Mouse (Mus musculus): ENCODE measurements around the gene Fbxw7.

Fbxw7 gene

DNA sequence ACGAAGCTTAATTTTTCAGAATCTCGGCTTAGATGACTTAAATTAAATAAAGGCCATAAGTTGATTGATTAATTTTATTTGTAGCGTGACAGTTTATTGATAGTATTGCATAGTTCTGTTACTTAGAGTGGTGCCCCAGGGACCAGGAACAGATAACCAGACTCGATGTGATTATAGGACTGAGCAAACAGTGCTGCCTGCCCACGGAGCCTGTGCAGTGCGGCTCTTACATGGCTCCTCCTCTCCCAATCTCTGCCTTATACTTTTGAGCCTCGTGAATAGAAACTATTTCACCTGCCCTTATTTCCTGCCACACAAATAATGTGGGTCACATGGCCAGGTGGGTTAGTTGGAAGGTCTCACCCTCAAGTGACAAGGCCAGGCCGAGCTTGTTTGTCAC, 82.9 kb downstream of the Fbxw7 start:
- DNase-seq = no peak

DNA sequence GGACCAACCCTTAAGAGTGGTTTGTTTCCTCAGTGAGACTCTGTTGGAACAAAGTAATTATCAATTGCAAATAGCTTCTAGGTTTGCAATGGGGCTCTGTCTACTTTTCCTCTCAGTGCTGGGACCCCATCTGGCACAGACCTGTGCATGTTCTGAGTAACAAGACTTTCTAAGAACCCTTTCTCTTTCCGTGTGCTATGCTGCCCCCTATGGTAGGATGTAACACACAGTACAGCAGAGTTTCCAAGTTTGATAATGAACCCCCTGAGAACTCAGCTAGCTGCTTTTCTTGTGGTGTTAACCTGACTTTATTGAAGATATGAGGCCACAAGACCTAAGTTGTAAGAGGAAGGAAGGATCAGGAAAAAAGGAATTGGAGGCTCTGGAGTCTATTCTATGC, 91.5 kb downstream of the Fbxw7 start:
- peak in 1 of 2 experiments; percentile 26 for DNase-seq

DNA sequence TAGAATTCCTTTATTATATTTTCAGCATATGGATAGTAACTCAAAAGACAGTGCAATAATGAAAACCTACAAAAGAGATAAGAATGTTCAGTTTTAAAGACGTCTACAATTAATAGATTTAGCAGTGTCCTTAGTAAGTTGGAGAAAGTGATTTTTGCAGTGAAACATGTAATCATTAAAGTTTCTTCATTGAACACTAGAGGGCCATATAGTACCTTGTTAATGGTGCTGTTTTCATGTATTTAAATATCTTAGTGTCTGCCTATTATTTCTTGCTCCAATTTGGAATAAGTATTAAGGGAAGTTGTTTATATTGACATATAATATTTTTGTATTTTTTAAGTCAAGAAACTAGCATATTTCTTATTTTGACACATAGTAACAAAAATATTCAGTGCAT, 99.2 kb downstream of the Fbxw7 start:
- no peak for DNase-seq

DNA sequence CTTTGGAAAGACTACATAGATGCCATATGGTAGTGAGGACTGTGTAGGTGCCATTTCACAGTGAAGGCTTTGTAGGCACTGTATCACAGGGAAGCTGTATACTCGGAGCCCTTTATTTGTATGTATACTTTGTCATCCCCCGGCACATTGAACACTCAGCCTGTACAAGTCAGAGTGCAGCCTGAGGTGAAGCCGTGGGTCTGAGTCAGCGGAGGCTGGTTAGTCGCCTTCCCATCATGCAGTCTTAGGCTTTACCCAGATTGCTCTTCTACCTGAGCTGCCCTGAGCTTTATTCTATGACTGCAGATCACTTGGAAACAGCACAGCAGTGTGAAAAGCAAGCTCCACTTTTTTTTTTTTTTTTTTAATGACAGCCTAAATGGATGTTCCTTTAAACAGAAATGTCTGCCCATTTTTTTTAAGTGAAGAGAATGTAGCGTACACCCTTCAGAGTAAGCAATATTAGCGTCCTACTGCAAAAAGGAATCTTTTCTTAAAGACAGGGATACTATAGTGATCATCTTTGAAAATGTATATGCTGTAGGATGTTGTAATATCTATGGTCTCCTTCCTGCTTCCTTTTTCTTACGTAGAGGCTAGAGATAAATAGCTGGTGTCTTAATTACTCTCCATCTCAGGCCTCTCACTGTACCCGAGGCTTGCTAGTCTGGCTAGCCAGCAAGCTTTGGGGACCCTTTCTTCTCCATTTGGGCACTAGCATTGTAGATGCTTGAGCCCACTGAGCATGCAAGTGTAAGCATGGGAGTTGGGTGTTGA, 103.0 kb downstream of the Fbxw7 start:
- no peak for DNase-seq

DNA sequence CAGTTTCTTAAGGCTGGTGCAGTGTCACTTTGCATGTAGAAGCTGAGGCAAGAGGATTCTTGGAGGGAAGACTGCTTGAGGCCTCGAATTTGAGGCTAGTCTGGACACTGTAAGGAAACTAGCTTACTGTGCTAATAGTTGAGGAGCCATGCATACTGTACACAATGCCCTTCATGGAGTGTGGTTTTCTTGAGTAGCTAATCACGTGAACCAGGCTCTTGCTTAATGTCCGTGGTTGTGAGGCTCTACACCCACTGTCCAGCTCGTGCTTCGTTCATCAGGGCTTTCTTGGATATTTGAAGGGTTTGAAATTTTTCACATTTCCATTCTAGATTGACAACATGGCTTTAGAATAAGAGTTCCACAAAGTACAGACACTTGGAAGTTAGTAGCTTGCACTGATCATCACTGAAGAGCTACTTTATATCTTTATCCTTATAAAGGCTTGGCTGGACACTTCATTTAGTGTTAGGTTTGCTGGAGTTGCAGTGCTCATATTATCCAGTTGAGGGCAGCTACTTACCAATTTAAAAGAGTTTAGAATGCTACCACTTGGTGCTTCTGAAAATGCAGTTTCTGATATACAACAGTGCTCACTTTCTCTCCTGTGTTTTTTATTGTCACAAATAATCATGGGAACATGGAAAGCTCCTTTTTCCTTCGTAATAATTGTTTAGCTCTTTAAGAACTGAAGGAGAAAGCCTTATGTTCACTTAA, 106.8 kb downstream of the Fbxw7 start:
- DNase-seq = peak in 1 of 2 experiments; percentile 32

DNA sequence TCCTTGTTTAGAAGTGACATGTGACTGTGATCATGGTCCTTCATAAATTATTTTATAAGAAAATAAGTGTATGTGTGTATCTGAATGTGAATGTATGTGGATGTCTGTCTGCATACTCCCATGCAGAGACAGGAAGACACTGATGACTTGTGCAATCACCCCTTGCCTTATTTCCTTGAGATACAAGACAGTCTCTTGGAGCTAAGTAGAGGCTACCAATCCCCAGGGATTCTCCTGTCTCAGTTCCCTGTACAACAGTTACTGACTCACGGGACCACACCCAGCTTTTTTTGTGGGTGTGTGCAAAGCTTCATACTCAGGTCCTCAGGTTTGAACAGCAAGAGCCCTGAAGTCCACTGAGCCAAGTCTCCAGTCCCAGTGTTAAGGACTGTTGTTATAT, 108.2 kb downstream of the Fbxw7 start:
- DNase-seq = no peak

DNA sequence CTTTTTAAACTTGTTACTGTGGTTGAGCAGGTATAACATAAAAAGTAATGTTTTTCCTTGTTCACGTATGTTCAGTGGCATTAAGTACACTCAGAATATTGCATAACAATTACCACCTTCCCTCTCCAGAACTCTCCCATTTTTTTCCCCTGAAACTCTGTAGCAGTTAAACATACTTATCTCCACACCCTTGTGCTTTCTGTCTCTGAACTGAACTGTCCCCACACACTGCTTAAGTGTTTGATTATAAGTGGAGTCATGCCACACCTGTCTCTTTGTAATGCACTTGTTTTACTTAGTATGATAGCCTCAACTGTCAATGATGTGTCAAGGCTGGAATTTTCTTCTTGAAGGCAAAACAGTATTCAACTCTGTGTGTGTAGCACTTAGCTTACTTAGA, 108.6 kb downstream of the Fbxw7 start:
- DNase-seq = no peak

DNA sequence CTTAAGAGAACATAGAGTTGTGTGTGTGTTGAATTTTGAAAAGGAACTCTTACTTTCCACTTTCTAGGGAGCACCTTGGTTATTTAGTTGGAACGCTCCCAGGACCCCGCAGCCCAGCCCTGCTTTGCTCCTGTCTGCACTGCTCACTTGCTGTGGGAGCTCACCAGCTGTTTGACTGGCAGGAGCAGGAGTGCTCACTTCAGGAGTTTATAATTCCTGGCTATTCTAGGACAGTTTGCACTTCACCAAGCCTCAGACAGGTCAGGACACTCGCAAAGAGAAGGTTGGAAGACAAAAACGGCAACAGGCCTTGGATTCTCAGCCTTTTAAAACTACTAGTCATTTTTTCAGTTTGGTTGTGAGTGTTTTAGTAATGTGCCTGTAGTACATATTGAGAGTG, 110.2 kb downstream of the Fbxw7 start:
- no peak for DNase-seq

DNA sequence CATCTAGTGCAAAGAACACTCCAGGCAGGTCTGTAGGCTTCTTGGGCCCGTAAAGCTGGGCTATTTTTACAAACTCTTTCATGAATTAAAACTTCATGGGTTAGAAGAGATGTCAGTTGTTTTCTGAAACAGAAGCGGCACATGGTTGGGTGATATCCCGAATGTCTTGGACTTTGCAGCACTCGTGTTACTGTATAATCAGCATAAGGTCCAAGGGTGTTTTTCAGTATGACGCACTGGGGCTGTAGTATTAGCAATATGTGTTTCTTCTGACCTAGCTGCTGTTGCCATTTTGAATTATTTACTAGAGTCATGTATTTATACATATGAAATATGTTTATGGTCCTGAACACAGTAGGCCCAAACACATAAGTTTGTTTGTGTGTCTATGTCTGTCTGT, 111.1 kb downstream of the Fbxw7 start:
- no peak for DNase-seq

DNA sequence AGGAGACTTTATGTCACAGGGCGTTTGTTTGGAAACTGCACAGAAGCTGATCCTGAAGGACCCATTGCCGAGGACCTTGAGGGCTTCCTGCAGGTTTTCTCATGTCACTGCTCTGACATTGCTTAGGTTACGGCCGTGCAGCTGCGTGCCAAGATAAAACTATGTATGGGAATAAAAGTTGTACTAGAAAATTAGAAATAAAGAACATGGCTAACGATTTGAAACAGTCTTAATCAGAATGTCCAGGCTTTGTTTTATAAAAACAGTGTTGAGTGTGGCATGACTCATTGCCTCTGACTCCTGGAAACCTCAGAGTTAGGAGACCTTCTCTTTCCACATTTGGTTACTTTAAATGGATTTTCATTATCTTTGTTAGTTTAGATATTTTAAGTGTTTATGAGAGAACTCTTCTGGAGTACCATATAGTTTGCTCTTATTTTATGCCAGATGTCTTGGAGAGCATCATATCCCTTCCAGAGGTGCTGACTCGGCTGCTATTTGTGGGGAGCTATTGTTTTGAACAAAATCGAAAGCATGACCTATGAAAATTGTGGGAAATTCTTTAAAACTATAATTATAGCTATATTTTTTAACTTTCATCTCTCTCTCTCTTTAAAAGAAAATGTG, 112.2 kb downstream of the Fbxw7 start:
- no peak for DNase-seq

DNA sequence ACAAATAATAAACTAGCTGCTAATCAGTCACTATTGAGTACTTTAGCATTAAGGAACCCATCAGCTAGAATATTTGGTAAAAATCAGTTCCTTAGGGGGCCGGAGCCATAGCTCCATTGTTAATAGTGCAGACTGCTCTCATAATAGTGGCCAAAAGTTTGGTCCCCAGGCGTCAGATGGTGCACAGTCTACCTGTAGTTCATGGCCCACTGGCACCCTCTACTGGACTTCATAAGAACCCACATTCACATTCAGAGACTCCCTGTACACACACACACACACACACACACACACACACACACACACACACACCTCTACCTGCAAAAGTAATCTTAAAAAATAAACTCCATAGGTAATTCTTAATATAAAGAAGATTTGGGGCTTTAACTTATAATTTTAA, 112.8 kb downstream of the Fbxw7 start:
- DNase-seq = no peak

DNA sequence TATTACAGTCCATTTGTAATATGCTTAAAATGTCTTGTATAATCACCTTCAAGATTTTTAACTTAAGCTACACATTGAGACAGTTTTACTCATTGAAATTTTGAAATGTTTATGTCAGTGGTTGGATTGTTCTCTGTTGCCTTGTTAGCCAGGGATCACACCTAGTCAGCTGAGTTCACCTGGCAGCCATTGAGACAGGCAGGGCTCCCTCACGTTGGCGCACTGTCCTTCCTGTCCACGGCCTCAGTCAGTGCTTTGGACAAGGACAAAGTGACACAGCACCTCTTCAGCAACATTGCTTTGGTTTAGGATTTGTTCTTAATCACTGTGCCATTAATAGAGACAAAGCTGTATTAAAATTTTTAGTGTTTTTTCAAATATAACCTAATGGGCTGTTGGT, 114.1 kb downstream of the Fbxw7 start:
- no peak for DNase-seq

DNA sequence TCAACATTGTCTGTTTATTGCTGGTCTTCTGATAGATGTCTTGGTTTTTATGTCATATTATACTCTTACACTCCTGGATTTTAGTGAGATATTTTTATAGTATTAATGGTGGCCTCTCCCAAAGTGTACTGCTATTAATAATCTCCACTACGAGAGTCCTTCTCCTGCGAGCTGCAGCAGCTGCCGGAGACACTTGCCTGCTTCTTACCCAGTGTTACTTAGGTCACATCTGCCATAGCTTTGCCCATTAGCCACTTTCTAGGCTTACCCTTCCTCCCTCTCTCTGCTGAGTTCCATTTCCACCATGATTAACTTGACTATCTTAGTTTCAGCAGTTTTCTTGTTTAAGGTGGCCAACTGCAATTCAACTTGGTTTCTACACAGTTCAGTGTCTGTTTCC, 115.6 kb downstream of the Fbxw7 start:
- DNase-seq = no peak

DNA sequence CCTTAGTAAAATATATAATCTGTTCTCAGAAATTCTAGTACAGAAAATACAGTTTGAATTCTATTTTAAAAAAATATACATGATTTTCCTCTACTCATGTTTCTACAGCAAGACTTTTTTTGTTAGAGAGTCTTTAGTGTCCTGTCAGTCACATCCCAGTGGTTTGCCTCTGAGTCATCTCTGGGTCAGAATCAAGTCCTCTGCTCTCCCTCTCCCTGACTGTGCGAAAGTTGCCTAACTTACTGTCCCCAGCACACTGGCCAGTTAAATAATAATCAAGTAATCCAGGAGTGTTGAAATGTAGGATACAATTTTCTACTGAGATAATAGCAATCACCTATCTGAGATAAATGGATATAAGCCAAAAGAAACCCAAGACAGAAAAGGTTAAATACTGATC, 120.7 kb downstream of the Fbxw7 start:
- DNase-seq = no peak

DNA sequence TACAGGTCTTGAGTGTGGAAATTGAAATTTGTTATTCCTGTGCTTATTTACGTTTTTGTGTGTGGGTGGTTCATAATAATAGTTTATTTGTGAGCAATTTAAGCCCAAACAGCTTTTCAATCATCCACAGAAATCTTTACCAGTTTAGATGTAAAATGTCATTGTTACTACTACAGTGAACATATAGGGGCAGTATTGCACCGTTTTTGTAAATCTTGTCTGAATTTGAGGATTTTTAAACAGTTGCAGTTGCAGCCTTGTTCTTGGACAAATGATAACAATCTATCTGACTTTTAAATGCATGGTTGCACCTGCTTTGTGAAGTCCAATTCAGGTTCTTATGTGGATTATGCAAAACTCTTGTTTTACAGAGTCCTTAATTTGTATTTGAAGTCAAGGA, 121.2 kb downstream of the Fbxw7 start:
- DNase-seq = no peak

DNA sequence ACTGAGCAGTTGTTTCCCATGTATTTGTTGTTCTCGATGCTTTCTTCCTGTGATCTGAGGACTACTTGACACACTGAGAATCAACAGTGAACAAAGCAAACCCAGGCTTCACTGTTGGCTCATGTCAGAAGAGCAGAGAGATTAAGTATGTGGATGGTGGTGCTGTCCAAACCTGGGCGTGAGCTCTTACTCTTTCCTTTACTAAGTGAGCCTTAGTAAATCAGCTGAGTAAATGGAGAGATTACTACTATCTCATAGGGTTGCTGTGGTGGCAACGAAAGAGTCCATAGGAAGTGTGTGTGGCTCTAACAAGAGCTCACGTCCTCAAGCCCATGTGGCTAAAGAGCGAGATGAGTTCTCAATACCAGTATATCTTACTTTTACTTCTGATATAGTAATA, 121.9 kb downstream of the Fbxw7 start:
- no peak for DNase-seq

DNA sequence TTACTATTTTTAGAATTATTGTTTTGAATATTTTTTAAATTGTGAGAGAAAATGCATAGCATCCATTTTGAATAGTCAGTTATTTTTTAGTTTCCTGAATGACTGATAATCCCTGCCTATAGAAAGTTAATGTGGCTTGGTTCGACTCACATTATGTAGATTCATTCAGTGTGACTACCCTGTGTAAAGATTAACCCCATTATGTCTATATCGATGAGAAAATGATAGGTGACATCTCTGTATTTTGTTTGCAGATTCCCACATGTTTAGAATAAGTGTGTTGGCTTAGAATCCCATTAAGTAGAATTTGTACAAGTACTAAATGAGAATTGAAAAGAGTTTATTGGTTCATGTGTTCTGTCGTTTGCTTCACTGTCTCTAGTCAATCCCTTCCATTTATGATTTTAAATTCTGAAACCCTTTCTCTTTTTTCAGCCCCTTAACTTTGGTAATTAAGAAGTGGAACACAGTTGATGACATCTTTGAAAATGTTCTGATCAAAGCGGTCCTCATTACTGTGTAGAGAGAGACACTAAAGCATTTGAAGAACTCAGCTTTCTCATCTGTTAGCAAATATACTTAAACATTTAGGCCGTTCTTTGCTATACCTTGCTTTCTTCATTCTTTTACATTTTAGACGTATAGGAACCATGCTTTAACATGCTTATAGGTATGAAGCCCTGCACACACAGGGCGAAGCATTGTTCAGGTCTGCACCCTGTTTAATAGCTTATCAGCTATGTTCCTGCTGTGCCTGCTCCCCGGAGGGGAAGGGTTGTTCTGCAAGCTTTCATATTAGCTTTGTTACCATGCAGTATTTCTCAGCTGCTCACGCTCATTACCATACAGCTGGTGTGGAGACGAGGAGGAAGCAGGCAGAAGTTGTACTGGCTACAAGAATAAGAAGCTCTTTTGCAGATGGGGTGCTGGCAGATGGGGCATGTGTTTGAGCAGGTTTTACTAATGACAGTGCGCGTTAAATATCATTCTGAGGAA, 122.6 kb downstream of the Fbxw7 start:
- no peak for DNase-seq

DNA sequence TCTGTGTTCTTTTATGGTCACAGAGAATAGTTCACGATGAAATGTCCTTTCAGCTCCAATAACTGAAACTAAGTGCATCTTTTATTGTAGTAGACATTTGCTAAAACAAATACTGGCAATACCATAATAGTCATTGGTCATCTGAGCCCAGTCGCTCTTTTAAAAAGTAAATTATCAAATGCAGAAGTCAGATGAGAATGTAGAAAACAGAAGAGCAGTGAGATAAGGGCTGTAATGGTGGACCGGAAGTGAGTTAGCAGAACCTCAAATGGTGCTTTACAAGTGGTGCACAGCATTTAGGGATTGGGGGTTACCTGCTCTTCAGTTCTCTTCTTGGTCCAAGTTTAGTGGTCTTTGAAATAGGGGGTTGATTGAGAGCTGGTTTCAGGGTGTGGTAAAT, 129.9 kb downstream of the Fbxw7 start:
- DNase-seq = no peak

DNA sequence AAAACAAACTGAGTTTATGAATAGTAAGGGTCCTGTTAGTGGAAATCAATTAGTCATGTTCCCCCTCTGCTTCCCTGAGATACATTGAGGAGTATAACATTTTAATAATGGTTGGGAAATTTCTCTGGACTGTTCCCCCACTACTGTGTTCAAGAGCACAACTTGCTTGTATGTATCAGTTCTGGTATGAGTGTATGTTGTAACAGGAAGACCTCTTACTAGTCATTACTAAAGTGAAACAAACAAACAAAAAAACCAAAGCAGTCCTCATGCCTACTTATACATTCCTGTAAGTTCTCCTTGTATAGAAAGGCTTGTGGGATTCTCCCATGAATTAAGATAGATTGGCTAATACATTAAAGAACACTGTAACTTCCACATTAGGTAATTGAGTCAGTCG, 131.3 kb downstream of the Fbxw7 start:
- no peak for DNase-seq

DNA sequence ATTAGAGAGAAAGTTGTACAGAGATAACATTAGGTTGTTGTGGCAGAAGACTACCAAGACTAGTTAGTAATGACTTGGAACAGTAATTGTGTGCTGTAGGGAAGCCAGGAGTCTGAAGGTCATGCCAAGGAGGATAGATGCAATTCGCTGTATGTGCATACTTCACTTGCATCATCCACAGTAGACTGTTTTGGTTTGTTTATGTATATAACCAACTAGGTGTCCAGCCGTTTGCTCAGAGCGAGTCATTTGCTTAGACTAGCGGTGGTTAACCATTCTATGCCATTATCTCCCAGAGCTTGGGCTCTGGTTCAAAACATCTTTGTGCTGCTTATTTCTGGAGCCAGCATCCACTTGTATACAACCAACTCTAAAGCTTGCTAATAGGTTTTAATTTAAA, 134.3 kb downstream of the Fbxw7 start:
- DNase-seq = no peak

DNA sequence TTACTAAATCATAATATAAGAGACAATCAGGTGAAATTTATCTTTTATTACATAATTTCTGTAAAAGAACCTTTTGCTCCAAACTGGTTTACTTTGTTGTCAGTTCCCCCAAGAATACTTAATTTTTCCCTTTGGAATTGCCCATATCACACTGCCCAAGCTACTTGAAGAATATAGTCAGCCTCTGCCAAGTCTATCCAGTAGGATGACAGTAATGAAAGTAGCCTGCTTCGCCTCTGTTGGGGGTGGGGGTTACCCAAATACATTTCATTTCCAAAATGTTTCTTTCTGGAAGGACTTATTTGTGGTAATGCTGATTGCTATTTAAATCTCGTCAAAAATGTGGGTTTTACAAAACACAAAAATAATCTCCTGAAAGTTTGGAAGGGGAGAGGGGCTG, 136.6 kb downstream of the Fbxw7 start:
- DNase-seq = no peak

DNA sequence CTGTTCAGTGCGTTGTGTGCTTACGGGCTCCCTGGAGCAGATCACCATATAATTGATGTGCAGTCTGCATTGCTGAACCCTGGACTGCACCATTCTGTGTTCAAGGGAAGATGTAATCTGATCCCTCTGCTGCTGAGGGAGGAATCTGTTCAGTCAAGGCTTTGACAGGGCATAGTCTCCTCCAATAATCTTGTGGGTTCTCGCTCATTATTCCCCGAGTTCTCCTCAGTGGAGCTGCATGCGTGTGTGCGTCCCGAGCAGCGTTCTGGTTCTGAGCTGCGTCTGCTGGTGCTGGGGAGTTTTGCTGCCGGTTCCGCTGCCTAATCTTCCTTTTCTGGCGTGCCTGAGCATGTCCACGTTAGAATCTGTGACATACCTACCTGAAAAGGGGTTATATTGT, 137.1 kb downstream of the Fbxw7 start:
- DNase-seq = peak; percentile 41 to 50

DNA sequence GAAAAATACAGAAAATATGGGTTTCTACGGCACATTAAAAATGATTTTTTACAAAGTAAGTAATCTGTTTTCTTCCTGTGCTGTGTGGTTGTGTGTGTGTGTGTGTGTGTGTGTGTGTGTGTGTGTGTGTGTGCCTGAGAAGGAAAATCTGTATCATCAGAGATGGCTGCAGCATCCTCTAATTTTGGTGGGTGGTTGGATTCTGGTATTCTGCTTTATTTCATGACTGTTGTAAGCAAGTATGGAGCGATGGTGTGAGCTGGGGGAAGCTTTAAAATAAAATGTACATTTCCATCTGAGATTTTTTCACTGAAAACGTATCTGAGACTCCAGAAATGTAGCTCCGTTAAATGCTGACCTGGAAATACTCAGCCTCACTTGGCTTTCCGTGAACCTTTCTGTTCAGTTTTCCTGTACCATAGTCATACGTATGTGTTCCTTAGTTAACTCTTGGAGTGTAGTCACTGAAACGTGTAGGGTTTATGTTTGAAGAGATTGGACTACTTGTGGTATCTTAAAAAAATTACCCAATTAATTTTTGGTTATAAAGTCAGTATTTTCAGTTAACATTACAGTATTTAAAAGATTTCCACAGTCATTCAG, 137.6 kb downstream of the Fbxw7 start:
- no peak for DNase-seq

Data from lung, postnatal 4 days (tissue).